Mouse (Mus musculus) forelimb bud, embryonic 11.5 days (tissue): Measurements from ENCODE around the gene Fdps.
"Not testable (repeated sequence)": the region's sequence is repeated elsewhere in the genome, so short reads cannot be mapped to it uniquely, and the experiment has no call there.

Source experiments
- DNase-seq: peaks from one replicate; pipeline ENCODE4 v3.0.0-alpha.2; 2012; ENCODE audit warnings: low read depth, low spot score

Fdps gene

GRCm38 (mm10) chr3:89102495-89103290 lies 934 bp upstream of the Fdps start:
- DNase-seq: no peak

GRCm38 (mm10) chr3:89101459-89101811 lies 324 bp downstream of the Fdps start:
- DNase-seq: no peak

- no peak for DNase-seq
Observed at GRCm38 (mm10) chr3:89100811-89101210, 948 bp downstream of the Fdps start, which contains the start of gene Gm43738. TSS of gene Gm43738 (minus strand) at chr3:89101099.

GRCm38 (mm10) chr3:89094021-89094420 lies 7.7 kb downstream of the Fdps start:
- DNase-seq: no peak

- DNase-seq: peak; percentile 71
Observed at GRCm38 (mm10) chr3:89093175-89093574, 8.6 kb downstream of the Fdps start, which contains the start of gene Rusc1. TSS of gene Rusc1 (minus strand) at chr3:89093311.

GRCm38 (mm10) chr3:89092509-89093090 lies 9.2 kb downstream of the Fdps start:
- DNase-seq: no peak

- DNase-seq: no peak
Observed at GRCm38 (mm10) chr3:89091811-89092508, 9.8 kb downstream of the Fdps start.

- DNase-seq: peak; percentile 73
Observed at GRCm38 (mm10) chr3:89090694-89091655, 10.8 kb downstream of the Fdps start.

GRCm38 (mm10) chr3:89089882-89090591 lies 11.7 kb downstream of the Fdps start:
- DNase-seq: peak; percentile 79

GRCm38 (mm10) chr3:89088974-89089373 lies 12.8 kb downstream of the Fdps start:
- DNase-seq: no peak

GRCm38 (mm10) chr3:89087338-89088110 lies 14.2 kb downstream of the Fdps start:
- DNase-seq: peak; percentile 81

GRCm38 (mm10) chr3:89084654-89085190 lies 17.0 kb downstream of the Fdps start:
- no peak for DNase-seq

GRCm38 (mm10) chr3:89084133-89084532 lies 17.6 kb downstream of the Fdps start:
- no peak for DNase-seq

- not testable (repeated sequence) for DNase-seq
Observed at GRCm38 (mm10) chr3:89082287-89082686, 19.5 kb downstream of the Fdps start.

GRCm38 (mm10) chr3:89077383-89077782 lies 24.4 kb downstream of the Fdps start:
- DNase-seq: no peak

- no peak for DNase-seq
Observed at GRCm38 (mm10) chr3:89067265-89067664, 34.5 kb downstream of the Fdps start.

GRCm38 (mm10) chr3:89061696-89062095 lies 40.1 kb downstream of the Fdps start:
- no peak for DNase-seq

GRCm38 (mm10) chr3:89058783-89059182 lies 43.0 kb downstream of the Fdps start:
- peak; percentile 37 for DNase-seq

- no peak for DNase-seq
Observed at GRCm38 (mm10) chr3:89058361-89058760, 43.4 kb downstream of the Fdps start.
